Mouse (Mus musculus): ENCODE data around the gene Prr19.
A peak's percentile ranks its signal among the peaks of the same experiment; 100 is the strongest.

The Prr19 gene

GRCm38 (mm10) chr7:25275555-25276298, 25.5 kb upstream of the Prr19 start:
- no peak for DNase-seq (ENCODE audit: low spot score in 2 of 2)

GRCm38 (mm10) chr7:25277405-25277804, 23.8 kb upstream of the Prr19 start:
- no peak for DNase-seq (ENCODE audit: low spot score in 2 of 2)

GRCm38 (mm10) chr7:25277998-25278340, 23.2 kb upstream of the Prr19 start:
- DNase-seq (ENCODE audit: low spot score in 2 of 2) = no peak

- peak; percentile 84 to 86 for DNase-seq (ENCODE audit: low spot score in 2 of 2)
Measured at GRCm38 (mm10) chr7:25278341-25279075, 22.7 kb upstream of the Prr19 start.

GRCm38 (mm10) chr7:25279076-25279860, 21.9 kb upstream of the Prr19 start:
- DNase-seq (ENCODE audit: low spot score in 2 of 2) = peak; percentile 90 to 91

- DNase-seq (ENCODE audit: low spot score in 2 of 2) = peak; percentile 54 to 65
Measured at GRCm38 (mm10) chr7:25279861-25280791, 21.1 kb upstream of the Prr19 start.

- DNase-seq (ENCODE audit: low spot score in 2 of 2) = peak in 1 of 2 experiments; percentile 15
Measured at GRCm38 (mm10) chr7:25281166-25281733, 20.0 kb upstream of the Prr19 start.

GRCm38 (mm10) chr7:25281734-25282601, 19.2 kb upstream of the Prr19 start:
- DNase-seq (ENCODE audit: low spot score in 2 of 2) = peak; percentile 95 to 96

GRCm38 (mm10) chr7:25282731-25283211, 18.4 kb upstream of the Prr19 start:
- peak; percentile 50 to 64 for DNase-seq (ENCODE audit: low spot score in 2 of 2)

- peak in 1 of 2 experiments; percentile 11 for DNase-seq (ENCODE audit: low spot score in 2 of 2)
Measured at GRCm38 (mm10) chr7:25283637-25284036, 17.6 kb upstream of the Prr19 start.

- DNase-seq (ENCODE audit: low spot score in 2 of 2) = peak in 1 of 2 experiments; percentile 5
Measured at GRCm38 (mm10) chr7:25284171-25284570, 17.0 kb upstream of the Prr19 start.

GRCm38 (mm10) chr7:25284766-25285165, 16.4 kb upstream of the Prr19 start:
- peak in 1 of 2 experiments; percentile 36 for DNase-seq (ENCODE audit: low spot score in 2 of 2)

GRCm38 (mm10) chr7:25285511-25286238, 15.5 kb upstream of the Prr19 start:
- no peak for DNase-seq (ENCODE audit: low spot score in 2 of 2)

- no peak for DNase-seq (ENCODE audit: low spot score in 2 of 2)
Measured at GRCm38 (mm10) chr7:25286989-25287388, 14.2 kb upstream of the Prr19 start.

GRCm38 (mm10) chr7:25288011-25288410, 13.2 kb upstream of the Prr19 start:
- DNase-seq (ENCODE audit: low spot score in 2 of 2) = no peak

GRCm38 (mm10) chr7:25288721-25289120, 12.5 kb upstream of the Prr19 start:
- no peak for DNase-seq (ENCODE audit: low spot score in 2 of 2)

- DNase-seq (ENCODE audit: low spot score in 2 of 2) = no peak
Measured at GRCm38 (mm10) chr7:25289925-25290324, 11.3 kb upstream of the Prr19 start.

- DNase-seq (ENCODE audit: low spot score in 2 of 2) = no peak
Measured at GRCm38 (mm10) chr7:25290463-25290862, 10.7 kb upstream of the Prr19 start.

GRCm38 (mm10) chr7:25290911-25291310, 10.3 kb upstream of the Prr19 start:
- peak in 1 of 2 experiments; percentile 37 for DNase-seq (ENCODE audit: low spot score in 2 of 2)
